Mouse (Mus musculus): ENCODE measurements around the gene Rab6b. TPM values are rescaled to one million over a fixed set of nuclear protein-coding genes. Genes with fewer than 3 reads are reported as not detected.

The Rab6b gene
- total RNA-seq (2021), result 1 to 10 TPM in 1 of 2 experiments, under 1 TPM in 1; 0.64 to 1.2 TPM
- long read RNA-seq, experiment 1, result 0 reads
- long read RNA-seq, experiment 2, result 0 reads

DNA sequence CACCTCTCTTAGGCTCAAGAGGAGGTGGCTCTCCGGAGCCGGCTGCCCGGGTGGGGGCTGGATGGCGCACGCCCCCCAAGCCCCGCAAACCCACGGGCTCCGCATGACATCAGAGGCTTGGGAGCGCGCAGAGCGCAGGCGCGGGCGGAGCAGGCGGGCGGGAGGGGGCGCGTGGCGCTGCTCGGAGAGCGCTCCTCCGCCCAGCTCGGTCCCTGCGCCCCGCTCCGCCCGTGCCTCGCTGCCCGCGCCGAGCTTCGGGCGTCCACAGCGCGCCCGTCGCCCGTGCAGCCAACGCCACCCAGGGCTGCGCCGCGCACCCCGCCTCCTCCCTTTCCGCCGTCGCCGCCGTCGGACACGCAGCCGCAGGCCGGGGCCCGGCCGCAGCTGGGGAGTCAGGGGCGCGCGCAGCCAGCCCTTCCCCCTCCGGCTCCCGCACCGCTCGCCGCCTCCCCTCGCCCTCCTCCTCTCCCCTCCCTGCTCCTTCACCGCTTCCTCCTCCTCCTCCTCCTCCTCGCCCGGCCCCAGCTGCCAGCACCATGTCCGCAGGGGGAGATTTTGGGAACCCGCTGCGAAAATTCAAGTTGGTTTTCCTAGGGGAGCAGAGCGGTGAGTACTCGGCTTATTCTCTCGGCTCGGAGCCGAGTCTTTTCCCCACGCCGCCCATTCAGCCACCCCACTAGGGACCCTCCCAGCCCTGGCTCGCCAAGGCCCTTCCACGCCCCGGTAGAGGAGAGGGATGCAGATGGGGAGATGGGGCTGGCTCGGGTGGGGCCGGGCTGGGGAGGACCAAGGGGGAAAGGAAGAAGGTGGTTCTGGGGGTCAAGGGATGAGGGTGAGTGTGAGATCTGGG lies at the start of gene Rab6b:
Gene Rab6b, plus strand, starts transcription at position 167 of the 850 bp plus-strand sequence.
- DNase-seq (ENCODE audit: low spot score), result peak; percentile 14

DNA sequence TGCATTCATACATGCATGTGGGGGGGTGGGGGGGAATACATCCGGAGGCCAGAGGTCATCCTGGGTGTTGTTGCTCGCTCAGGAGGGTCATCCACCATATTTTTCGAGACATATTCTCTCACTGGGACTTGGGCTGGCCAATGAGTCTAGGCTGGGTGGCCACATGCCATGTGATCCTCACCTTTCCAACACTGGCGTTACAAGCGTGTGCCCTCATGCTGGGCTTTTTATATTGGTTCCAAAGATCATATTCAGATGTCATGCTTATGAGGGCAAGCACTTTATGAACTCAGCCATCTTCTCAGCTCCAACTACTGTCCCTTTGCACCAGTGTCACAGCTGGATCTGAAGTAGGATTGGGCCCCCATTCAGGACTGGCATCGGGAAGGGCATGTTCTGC lies 48.0 kb upstream of the Rab6b start:
- DNase-seq (ENCODE audit: low spot score), result no peak

DNA sequence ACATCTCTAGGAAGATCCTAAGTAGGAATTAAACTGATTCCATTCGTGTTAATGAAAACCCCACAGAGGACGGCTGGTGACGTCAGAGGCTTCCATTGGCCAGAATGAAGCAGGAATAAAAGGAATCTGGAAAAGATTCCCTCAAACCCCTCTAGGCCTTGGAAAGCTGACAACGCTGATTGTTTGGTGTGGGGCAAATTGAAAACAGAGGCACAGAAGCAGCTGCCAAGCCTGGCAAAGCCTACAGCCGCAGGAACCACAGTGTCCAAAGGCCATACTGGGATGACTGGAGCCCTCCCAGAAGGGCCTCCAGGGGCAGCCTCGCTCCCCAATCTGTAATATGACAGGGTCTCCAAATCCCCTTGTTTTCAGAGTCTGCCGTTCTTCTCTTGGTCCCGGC lies 44.7 kb upstream of the Rab6b start:
- no peak for DNase-seq (ENCODE audit: low spot score)

DNA sequence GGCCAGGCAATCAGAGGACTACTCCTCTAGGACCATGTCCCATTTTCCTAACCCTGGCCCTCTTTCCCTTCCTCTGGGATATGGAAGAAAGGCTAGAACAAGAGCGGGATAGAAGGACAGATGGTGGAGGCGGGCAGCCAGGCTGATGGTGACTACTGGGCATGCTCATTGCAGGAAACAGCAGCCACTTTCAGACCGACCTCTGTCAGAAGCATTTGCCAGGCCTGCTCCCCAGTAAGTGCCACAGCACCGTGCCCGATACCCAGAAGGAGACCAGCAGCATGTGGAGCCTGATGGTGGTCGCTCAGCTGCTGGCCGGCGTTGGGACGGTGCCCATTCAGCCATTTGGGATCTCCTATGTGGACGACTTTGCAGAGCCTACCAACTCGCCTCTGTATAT lies 43.9 kb upstream of the Rab6b start:
- no peak for DNase-seq (ENCODE audit: low spot score)

DNA sequence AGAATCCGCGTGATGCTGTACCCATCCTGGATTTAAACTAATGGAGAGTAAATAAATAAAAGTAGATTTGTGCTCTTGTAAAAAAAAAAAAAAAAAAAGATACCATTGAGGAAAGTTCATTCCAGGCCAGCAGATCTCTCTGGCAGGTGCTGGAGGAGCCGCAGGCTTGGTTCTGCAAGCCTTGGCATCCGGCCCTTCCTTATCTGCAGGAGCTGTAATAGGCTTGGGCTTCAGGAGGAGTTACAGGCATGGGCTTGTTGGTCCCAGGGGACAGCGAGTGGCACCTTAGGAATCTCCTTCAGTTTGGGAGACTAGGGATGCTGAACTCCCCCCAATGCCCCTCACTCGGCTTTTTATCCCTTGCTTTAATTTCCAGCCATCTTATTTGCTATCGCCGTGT lies 42.8 kb upstream of the Rab6b start:
- no peak for DNase-seq (ENCODE audit: low spot score)

DNA sequence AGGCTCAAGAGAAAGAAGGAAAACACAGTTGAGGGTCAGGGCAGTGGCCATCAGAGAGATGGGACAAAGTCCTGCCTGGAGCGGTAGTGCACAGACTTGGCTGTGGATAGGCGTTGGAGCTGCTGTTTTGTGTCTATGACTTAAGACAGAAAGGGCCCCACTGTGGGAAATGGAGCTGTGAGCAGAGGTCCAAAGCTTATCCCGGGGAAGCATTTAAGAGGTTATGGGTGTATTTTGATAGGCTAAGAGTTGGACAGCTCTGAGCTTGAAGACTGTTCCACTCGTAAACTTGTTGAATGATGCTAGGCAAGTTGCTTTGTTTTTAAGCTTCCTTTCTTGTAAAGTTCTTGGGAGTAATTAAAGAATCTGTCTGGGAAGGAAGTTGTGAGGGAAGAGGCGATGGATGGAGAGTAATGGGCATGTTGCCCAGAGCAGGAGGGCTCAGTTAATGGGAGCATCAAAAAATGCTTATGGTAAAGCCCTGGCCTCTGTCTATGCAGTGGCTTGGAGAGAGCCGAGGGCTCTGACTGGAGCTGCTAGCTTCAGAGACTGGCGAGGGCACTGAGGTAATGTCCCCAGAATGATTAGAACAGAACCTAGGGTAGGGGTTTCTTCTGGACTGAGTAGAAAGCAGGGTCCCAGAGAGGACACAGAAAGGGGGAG lies 39.9 kb upstream of the Rab6b start:
- DNase-seq (ENCODE audit: low spot score), result no peak

DNA sequence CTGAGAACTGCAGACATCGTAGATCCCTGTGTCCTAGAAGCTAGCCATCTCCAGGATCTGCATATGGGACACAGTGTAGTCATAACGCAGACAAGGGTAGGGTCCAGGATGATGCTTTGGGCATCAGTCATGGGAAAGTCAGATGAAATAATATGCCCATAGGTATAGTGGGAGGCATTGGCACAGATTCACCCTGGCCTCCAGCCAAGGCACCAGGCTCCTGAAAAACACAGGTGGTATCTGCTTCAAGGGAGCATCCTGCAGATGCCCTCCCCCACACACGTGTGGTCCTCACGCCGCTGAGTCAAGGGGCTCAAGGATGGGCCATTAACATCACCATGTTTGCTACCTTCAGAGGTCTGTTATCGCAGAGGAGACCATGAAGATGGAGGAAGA lies 39.4 kb upstream of the Rab6b start:
- DNase-seq (ENCODE audit: low spot score), result no peak

DNA sequence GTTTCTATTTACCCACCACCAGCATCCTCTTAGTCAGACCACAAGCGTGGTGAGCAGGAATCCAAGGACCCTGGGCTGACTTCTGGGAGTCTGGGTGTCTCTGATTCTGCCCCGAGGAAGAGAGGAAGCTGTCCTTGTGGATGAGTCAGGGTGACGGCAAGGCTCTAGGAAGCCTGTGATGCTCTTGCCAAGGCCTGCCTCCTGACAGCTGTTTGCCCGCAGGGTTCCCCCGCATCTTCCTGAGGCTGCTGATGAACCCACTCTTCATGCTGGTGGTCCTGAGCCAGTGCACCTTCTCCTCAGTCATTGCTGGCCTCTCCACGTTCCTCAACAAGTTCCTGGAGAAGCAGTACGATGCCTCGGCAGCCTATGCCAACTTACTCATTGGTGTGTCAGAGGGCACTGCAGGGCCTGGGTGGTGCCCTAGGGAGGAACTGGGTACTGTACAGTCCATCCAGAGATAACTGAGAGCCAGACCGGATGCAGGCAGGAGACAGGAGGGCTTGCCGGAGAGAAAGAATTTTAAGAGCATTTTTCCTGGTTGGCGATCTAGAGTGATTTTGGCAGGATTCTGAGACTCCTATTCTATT lies 38.6 kb upstream of the Rab6b start:
- no peak for DNase-seq (ENCODE audit: low spot score)

DNA sequence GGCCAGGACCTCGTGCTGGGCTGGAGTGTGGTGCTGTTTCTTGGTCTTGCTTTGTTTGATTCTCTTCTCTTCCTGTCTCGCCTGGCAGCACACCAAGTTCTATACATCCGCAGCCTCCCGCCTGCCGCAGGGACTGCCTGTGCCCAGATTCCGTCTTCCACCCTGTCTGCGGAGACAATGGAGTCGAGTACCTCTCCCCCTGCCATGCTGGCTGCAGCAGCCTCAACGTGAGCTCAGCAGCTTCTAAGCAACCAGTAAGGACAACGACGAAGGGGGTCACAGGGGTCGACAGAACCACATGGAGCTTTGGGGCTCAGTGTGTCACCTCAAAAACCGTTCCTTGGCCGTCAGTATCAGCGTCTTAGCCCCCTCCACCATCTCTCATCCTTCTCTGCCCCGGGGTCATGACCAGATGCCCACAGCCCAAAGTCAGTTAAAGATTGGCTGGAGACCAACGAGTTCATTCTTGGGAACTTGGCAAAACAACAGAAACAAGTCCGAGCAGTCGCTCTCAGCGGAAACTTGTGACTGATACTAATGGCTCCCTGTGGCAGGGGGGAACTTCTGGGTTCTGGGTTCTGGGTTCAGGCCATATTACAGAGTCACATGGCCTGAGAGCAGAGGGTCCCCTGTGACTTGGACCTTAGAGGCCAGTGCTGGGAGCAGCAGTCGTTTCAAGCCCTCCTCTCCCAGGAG lies 34.6 kb upstream of the Rab6b start:
- no peak for DNase-seq (ENCODE audit: low spot score)

DNA sequence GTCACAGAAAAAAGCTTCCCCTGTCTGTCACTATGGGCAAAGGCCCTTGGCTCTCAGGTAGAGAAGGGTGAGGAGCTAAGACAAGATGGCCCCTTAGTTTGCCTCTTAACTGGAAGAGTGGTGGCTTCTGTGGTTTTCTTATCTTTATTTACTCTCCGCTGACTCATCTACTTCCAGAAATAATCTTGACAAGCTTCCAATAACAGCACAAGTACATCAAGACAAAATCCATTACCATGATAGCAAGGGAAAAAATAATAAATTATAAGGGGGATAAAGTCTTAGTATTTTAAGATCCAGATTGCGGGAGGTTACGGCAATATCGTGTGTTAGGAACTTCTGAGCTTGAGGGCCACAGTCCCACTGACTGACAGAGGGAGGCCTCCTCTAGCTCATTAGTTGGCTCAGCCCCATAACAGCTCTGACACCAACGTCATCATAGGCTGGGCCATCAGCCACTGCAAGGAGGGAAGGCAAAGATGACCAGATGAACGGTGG lies 33.3 kb upstream of the Rab6b start:
- DNase-seq (ENCODE audit: low spot score), result no peak

DNA sequence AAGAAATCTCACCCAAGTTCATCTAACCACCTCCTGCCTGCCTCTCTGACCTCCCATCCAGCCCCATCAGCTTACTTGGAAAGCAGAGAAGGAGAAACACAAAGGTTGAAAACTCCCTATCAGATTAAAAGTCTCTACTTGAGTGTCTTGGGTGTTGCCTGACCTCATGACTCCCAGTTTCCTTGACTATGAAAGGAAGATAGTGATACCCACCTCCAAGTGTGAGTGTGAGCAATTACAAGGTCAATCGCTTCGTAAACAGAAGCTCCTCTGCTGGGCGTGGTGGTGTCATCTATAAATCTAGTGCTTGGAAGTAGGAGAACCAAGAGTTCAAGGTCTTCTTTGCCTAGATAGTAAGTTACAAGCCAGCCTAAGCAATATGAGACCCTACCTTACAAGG lies 31.4 kb upstream of the Rab6b start:
- no peak for DNase-seq (ENCODE audit: low spot score)

DNA sequence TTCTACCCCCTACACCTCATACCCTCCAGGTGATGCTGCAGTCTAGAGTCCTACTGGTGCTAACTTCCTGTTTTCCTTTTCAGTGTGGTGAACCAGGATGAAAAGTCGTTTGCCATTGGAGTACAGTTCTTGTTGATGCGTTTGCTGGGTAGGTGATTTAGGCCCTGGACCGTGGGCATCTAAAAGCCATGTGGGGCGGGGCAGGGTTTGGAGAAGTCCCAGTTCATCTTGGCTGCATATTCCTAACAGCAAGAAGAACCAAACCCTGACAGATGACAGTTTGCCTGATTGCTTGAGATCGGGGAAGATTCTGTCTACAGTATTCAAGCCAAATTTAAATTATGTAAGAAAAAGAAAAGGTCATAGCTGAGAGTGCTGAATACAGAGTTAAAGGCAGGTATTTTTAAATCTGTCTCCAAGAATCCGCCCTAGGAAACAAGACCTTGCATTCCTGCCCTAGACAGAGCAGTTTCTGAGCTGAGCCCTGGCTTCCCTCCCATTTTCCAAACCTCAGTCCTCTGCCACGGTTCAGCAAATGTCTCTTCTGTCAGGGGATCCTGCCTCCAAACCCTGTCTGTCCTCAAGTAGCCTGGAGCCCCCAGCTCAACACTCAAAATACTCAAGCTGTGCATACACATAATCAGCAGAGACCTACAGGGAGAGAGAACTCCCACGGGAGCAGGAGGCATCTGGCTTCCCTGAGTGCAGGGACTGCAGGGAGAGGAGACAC lies 29.2 kb upstream of the Rab6b start:
- no peak for DNase-seq (ENCODE audit: low spot score)

DNA sequence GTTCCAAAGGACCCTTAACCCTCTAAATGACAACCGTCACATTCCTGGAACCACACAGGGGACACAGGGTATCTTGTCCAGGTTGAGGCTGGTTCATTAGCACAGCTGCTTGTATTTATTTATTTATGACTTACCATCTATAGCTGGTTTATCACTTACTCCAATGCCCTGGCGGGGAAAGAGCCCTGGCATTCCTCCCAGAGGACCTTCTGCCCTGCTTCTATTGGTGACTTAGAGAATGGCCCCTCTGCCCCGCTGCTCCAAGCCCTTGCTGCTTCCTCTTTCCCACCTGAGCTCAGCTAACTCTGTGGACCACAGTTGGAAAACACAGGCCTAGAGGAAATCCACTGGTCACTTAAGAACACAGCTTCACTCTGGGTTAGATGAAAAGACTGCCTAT lies 28.2 kb upstream of the Rab6b start:
- DNase-seq (ENCODE audit: low spot score), result no peak

DNA sequence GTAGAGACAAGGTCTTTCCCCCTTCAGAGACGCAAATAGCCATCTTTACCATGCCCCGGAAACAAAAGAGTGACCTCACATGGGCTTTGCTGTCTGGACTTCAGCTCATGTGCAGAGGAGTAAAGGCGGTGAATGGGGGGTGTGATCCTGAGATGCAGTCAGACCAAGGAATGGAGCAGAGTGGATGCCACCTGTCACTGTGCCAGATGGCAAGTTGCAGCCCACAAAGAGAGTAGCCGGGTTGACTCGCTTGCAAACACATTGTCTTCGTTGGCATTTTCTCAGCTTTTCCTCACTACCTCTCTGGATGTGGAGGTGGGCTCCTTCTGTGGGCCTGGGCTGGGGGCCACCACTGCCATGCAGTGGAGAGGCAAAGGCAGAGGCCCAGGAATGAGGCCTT lies 24.9 kb upstream of the Rab6b start:
- DNase-seq (ENCODE audit: low spot score), result no peak

DNA sequence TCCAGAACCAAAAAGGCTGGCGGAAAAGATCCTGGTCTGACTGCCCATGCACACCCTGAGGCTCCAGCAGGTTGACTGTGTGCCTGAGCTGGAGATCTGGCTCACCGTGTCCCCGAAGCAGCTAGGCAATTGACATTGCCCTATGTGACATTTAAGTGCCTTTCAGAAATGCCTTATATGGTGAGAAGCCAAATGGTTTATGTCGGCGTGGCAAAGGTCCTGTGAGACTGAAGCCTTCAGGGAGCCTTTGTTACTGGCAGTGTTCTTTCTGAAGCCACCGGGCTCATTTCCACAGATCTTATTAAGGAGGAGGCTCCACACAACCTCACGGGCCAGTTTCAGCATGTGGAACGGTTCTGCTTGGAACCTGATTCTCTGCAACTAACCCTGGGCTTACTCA lies 24.3 kb upstream of the Rab6b start:
- DNase-seq (ENCODE audit: low spot score), result no peak

DNA sequence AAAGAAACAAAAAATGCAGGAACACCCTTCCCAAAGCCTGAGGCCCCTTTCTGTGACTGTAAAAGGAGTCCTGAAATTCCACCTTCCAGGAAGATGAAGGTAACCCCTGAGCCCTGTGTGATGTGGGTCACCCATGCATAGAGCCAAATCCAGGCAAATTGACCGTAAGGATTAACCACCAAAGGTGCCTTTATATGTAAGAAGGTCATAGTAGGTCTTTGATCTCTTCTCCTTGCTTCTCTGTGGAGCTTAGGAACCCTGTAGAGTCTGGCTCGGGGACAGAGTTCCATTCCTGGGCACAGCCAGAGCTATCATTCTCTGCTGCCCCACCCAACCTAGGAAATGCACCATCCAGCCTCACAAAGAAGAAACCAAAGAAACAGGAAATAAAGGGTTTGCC lies 22.9 kb upstream of the Rab6b start:
- no peak for DNase-seq (ENCODE audit: low spot score)

DNA sequence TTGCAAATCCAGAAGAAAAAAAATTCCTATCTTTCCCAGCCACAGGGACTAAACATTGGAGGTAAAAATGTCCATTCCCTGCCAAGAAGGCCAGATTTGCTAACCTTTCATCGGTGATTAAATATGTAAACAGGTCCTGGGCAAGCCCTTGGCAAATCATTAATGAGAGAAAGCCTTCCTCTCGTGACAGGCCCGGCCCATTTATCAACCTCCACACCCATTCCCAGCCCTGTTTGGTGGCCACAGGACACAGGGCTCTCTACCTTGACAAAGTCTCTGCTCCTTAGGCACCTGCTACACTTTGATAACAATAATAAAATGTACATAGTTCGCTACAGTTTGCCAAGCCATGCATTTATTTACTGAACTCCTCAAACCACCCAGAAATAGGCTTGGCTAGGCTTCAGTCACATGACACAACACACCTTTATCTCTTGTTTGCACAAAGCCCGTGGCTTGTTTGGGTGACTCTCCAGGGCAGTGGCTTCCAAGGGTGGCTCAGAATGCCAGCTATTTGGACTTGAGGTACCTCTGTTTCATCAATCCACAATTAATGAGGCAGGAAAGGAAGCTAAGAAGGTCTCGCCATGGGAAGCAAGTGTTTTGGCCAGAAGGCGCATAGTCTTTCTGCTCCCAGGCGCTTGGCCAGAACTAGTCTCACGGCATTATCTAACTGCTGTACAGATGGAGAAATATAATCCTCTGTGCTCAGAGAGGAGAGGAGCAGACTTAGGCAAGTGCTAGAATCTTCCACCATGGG lies 21.3 kb upstream of the Rab6b start:
- no peak for DNase-seq (ENCODE audit: low spot score)

DNA sequence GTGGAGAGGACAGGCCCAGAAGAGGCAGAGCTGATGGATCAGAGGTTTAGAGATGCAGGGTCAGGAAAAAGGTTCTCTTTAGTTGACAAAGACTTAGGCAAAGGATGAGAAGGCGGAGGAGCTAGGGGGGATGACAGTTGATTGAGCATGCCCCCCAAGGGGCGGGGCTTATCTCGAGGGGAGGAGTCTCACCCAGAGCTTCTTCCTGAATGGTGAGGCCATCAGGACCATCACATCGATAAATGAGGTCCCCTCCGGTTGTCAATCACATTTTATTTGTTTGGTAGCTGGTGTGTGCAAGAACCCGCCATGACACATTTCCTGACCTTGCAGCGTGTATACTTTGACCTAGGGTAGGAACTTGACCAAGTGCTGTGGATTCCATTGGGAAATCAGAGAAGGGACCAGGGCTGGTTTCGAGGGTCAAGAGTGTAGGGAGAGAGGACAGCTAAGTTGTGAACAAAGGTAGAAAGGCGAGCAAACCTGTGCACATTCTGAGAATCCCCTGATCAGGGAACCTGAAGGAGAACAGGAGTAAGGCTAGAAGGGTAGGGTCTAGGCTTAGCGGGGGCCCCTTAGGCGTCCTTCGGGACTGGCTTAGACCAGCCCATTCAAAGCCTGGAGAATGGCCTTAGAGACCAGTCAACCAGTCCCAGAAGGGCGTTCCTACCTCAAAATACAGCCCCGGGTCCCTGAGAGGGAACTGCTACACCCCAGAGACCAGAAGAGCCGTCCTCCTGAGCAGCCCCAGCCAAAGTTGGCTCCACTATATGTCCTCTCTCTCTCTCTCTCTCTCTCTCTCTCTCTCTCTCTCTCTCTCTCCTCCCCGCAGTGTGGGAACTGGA lies 20.3 kb upstream of the Rab6b start:
- DNase-seq (ENCODE audit: low spot score), result no peak

DNA sequence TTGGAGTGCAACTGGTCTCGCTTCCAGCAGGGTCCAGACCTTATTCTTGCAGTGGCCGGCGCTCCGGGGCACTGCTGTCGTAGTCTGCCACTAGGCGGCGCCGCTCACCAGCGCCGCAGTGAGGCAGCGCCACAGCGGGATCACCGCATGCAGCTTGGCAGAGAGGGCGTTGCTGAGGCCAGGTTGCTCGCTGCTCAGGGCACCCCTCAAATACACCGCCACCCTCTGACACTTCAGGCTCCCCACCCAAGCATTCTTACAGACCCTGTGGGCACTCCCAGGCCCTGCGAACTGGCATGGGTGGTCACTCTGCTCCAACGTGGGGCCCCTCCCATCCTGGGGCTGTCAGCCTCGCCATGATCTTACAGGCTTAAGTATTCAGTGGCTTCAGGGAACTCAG lies 19.3 kb upstream of the Rab6b start:
- DNase-seq (ENCODE audit: low spot score), result peak; percentile 57
